Mouse (Mus musculus): ENCODE data around the gene Rnf13. TPM values are rescaled to one million over a fixed set of nuclear protein-coding genes. Genes with fewer than 3 reads are reported as not detected.

Rnf13 gene
- polyA plus RNA-seq, 1 experiment from 2014 or later: 78.8 TPM

- TF ChIP-seq CTCF (IDR thresholded peaks at IDR 0.05; ENCODE audit: low read depth) (no peak), EP300 (optimal IDR thresholded peaks at IDR 0.05) (no peak)
- no peaks in the 10 kb centered on the region for H3K9me3 ChIP-seq (ENCODE audit: control insufficient read depth, low read length)
- no peak overlapping the region for H3K27ac ChIP-seq (replicated peaks)
- no peak overlapping the region for H3K4me2 ChIP-seq (replicated peaks; ENCODE audit: low read depth)
- H3K9ac ChIP-seq (ENCODE audit: low read length): no peak overlapping the region
- WGBS: 60% methylated on average over 5 of the region's 5 CpGs
- 0 out of 2 replicates have a peak, but pooled peaks cover 2% of the 10 kb centered on the region for H3K4me1 ChIP-seq (replicated peaks; ENCODE audit: control insufficient read depth, insufficient read depth)
- no peak for DNase-seq (ENCODE audit: low spot score)
- no peak overlapping the region for H3K4me3 ChIP-seq (ENCODE audit: low read depth, low read length)
- H3K27me3 ChIP-seq (ENCODE audit: control insufficient read depth, insufficient read depth, low read length): no peaks in the 10 kb centered on the region
- ATAC-seq (ENCODE audit: low FRiP score, low TSS enrichment): no peak
- H3K36me3 ChIP-seq (ENCODE audit: control insufficient read depth, insufficient read depth, low read length): no peaks in the 10 kb centered on the region
Observed at GRCm38 (mm10) chr3:57732206-57732915, 3.5 kb upstream of the Rnf13 start.

- no peaks in the 10 kb centered on the region for H3K9me3 ChIP-seq (ENCODE audit: control insufficient read depth, low read length)
- H3K27ac ChIP-seq (replicated peaks): peak overlapping the region; percentile 94
- H3K4me1 ChIP-seq (replicated peaks; ENCODE audit: control insufficient read depth, insufficient read depth): 0 out of 2 replicates have a peak, but pooled peaks cover 2% of the 10 kb centered on the region
- H3K36me3 ChIP-seq (ENCODE audit: control insufficient read depth, insufficient read depth, low read length): no peaks in the 10 kb centered on the region
- DNase-seq (ENCODE audit: low spot score) (no peak), ATAC-seq (ENCODE audit: low FRiP score, low TSS enrichment) (no peak)
- peak overlapping the region; percentile 68 for H3K4me2 ChIP-seq (replicated peaks; ENCODE audit: low read depth)
- peak overlapping the region; percentile 86 for H3K4me3 ChIP-seq (ENCODE audit: low read depth, low read length)
- TF ChIP-seq EP300 (optimal IDR thresholded peaks at IDR 0.05) (no peak), CTCF (IDR thresholded peaks at IDR 0.05; ENCODE audit: low read depth) (no peak)
- H3K27me3 ChIP-seq (ENCODE audit: control insufficient read depth, insufficient read depth, low read length): no peaks in the 10 kb centered on the region
- under 1% methylated on average over 13 of the region's 13 CpGs for WGBS
- peak overlapping the region; percentile 76 for H3K9ac ChIP-seq (ENCODE audit: low read length)
Observed at GRCm38 (mm10) chr3:57736419-57737095, 695 bp downstream of the Rnf13 start.

- TF ChIP-seq EP300 (optimal IDR thresholded peaks at IDR 0.05): no peak
- TF ChIP-seq CTCF (IDR thresholded peaks at IDR 0.05; ENCODE audit: low read depth): no peak
- Histone ChIP-seq H3K9ac (ENCODE audit: low read length) (no peak overlapping the region), H3K4me2 (replicated peaks; ENCODE audit: low read depth) (no peak overlapping the region), H3K4me3 (ENCODE audit: low read depth, low read length) (no peak overlapping the region), H3K27me3 (ENCODE audit: control insufficient read depth, insufficient read depth, low read length) (no peaks in the 10 kb centered on the region), H3K36me3 (ENCODE audit: control insufficient read depth, insufficient read depth, low read length) (no peaks in the 10 kb centered on the region), H3K4me1 (replicated peaks; ENCODE audit: control insufficient read depth, insufficient read depth) (0 out of 2 replicates have a peak, but pooled peaks cover 2% of the 10 kb centered on the region), H3K9me3 (ENCODE audit: control insufficient read depth, low read length) (no peaks in the 10 kb centered on the region), H3K27ac (replicated peaks) (no peak overlapping the region)
- no peak for DNase-seq (ENCODE audit: low spot score)
- 100% methylated on average over 1 of the region's 1 CpGs for WGBS
- no peak for ATAC-seq (ENCODE audit: low FRiP score, low TSS enrichment)
Observed at GRCm38 (mm10) chr3:57739830-57740229, 4.0 kb downstream of the Rnf13 start.

GRCm38 (mm10) chr3:57748576-57749267 lies 12.9 kb downstream of the Rnf13 start:
- Histone ChIP-seq H3K36me3 (ENCODE audit: control insufficient read depth, insufficient read depth, low read length) (no peaks in the 10 kb centered on the region), H3K9ac (ENCODE audit: low read length) (no peak overlapping the region), H3K27me3 (ENCODE audit: control insufficient read depth, insufficient read depth, low read length) (no peaks in the 10 kb centered on the region), H3K9me3 (ENCODE audit: control insufficient read depth, low read length) (no peaks in the 10 kb centered on the region), H3K4me2 (replicated peaks; ENCODE audit: low read depth) (no peak overlapping the region), H3K4me3 (ENCODE audit: low read depth, low read length) (no peak overlapping the region), H3K27ac (replicated peaks) (no peak overlapping the region), H3K4me1 (replicated peaks; ENCODE audit: control insufficient read depth, insufficient read depth) (no peaks in the 10 kb centered on the region)
- no peak for TF ChIP-seq EP300 (optimal IDR thresholded peaks at IDR 0.05)
- TF ChIP-seq CTCF (IDR thresholded peaks at IDR 0.05; ENCODE audit: low read depth): no peak
- DNase-seq (ENCODE audit: low spot score) (no peak), ATAC-seq (ENCODE audit: low FRiP score, low TSS enrichment) (no peak)
- WGBS: 93% methylated on average over 3 of the region's 3 CpGs

GRCm38 (mm10) chr3:57776915-57777314 lies 41.1 kb downstream of the Rnf13 start:
- DNase-seq (ENCODE audit: low spot score): no peak
- Histone ChIP-seq H3K27ac (replicated peaks) (no peak overlapping the region), H3K9ac (ENCODE audit: low read length) (no peak overlapping the region), H3K4me1 (replicated peaks; ENCODE audit: control insufficient read depth, insufficient read depth) (no peaks in the 10 kb centered on the region), H3K4me3 (ENCODE audit: low read depth, low read length) (no peak overlapping the region), H3K36me3 (ENCODE audit: control insufficient read depth, insufficient read depth, low read length) (no peaks in the 10 kb centered on the region), H3K4me2 (replicated peaks; ENCODE audit: low read depth) (no peak overlapping the region), H3K9me3 (ENCODE audit: control insufficient read depth, low read length) (no peaks in the 10 kb centered on the region), H3K27me3 (ENCODE audit: control insufficient read depth, insufficient read depth, low read length) (no peaks in the 10 kb centered on the region)
- WGBS: 90% methylated on average over 2 of the region's 2 CpGs
- ATAC-seq (ENCODE audit: low FRiP score, low TSS enrichment): no peak
- TF ChIP-seq CTCF (IDR thresholded peaks at IDR 0.05; ENCODE audit: low read depth) (no peak), EP300 (optimal IDR thresholded peaks at IDR 0.05) (no peak)
